Mouse (Mus musculus) hindbrain, embryonic 13.5 days (tissue): ENCODE data around the gene Lmbr1l. TPM values are rescaled to one million over a fixed set of nuclear protein-coding genes. Genes with fewer than 3 reads are reported as not detected.
"Not testable (repeated sequence)": the region's sequence is repeated elsewhere in the genome, so short reads cannot be mapped to it uniquely, and the experiment has no call there.

Experiments used
- ATAC-seq: fragments of 200-750 bp; cut with Nextera tagmentation; 2 replicates; pipeline ENCODE4 v1.8.0; 2017; ENCODE audit warnings: moderate TSS enrichment; ENCODE audit not compliant: low FRiP score
- H3K27ac ChIP-seq: fragments of 300-500 bp; sonication (generic); 2 replicates; pipeline ENCODE4 v1.5.1; 2015; ENCODE audit warnings: inconsistent platforms, mild to moderate bottlenecking, moderate library complexity
- H3K27me3 ChIP-seq: fragments of 300-500 bp; sonication (generic); 2 replicates; pipeline ENCODE4 v1.6.1; 2015; ENCODE audit warnings: mild to moderate bottlenecking, inconsistent platforms
- H3K36me3 ChIP-seq: fragments of 300-500 bp; sonication (generic); 2 replicates; pipeline ENCODE4 v1.6.1; 2015; ENCODE audit warnings: mild to moderate bottlenecking, inconsistent platforms
- H3K4me1 ChIP-seq: fragments of 300-500 bp; sonication (generic); replicated peaks from 2 replicates; pipeline ENCODE4 v1.6.1; 2015; ENCODE audit warnings: inconsistent platforms
- H3K4me2 ChIP-seq: fragments of 300-500 bp; sonication (generic); 2 replicates; pipeline ENCODE4 v1.6.1; 2015; ENCODE audit warnings: inconsistent platforms, mild to moderate bottlenecking, moderate library complexity
- H3K4me3 ChIP-seq: fragments of 300-500 bp; sonication (generic); 2 replicates; pipeline ENCODE4 v1.5.1; 2015; ENCODE audit warnings: mild to moderate bottlenecking, inconsistent platforms
- H3K9ac ChIP-seq: fragments of 300-500 bp; sonication (generic); 2 replicates; pipeline ENCODE4 v1.6.1; 2015; ENCODE audit warnings: mild to moderate bottlenecking, inconsistent platforms
- H3K9me3 ChIP-seq: fragments of 300-500 bp; sonication (generic); 2 replicates; pipeline ENCODE4 v1.6.1; 2016; ENCODE audit warnings: inconsistent platforms
- WGBS: fragments of 180-500 bp; shearing (Covaris S2); methylation state at CpG from one replicate; pipeline ENCODE4 v1.1.7; 2015; 5-methylcytosine and 5-hydroxymethylcytosine counted together
- polyA plus RNA-seq: library from polyadenylated mRNA; unstranded; fragments of >200 nt; fragmentation: Nextera tagmentation; extraction: Ambion mirVana; gene quantifications from 2 replicates; pipeline ENCODE4 v1.2.1, GENCODE M21; 2015

Lmbr1l gene
- polyA plus RNA-seq, 1 experiment from 2014 or later = 38.3 TPM

GRCm38 (mm10) chr15:98951122-98952062, 33.4 kb upstream of the Lmbr1l start:
- Histone ChIP-seq H3K27ac (peak overlapping the region; percentile 99), H3K36me3 (peaks cover 15% of the 10 kb centered on the region), H3K4me2 (peak overlapping the region; percentile 68), H3K4me1 (peaks cover 29% of the 10 kb centered on the region), H3K4me3 (peak overlapping the region; percentile 81), H3K9ac (peak overlapping the region; percentile 100)
- H3K27me3 ChIP-seq, ATAC-seq, H3K9me3 ChIP-seq: not testable (repeated sequence)
- 50% methylated on average over 11 of the region's 15 CpGs for WGBS

DNA sequence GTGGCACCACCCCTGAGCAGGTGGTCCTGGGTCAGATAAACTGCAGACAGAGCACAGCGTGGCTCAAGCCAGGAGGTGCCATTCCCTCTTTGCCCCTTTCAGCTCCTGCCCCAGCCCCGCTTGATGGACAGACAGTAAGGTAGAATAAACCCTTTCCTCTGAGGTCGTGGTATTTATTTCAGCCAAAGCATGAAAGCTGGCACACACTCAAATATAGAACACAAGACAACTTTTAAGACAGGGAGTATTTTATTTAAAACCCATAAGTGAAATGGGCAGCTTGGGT, 31.5 kb upstream of the Lmbr1l start:
- Histone ChIP-seq H3K9ac (peak overlapping the region; percentile 84), H3K36me3 (peaks cover 21% of the 10 kb centered on the region), H3K4me3 (peak overlapping the region; percentile 46), H3K27ac (peak overlapping the region; percentile 78), H3K4me2 (peak overlapping the region; percentile 74), H3K27me3 (no peaks in the 10 kb centered on the region), H3K9me3 (no peaks in the 10 kb centered on the region), H3K4me1 (peaks cover 27% of the 10 kb centered on the region)
- 28% methylated on average over 3 of the region's 3 CpGs for WGBS
- no peak for ATAC-seq

DNA sequence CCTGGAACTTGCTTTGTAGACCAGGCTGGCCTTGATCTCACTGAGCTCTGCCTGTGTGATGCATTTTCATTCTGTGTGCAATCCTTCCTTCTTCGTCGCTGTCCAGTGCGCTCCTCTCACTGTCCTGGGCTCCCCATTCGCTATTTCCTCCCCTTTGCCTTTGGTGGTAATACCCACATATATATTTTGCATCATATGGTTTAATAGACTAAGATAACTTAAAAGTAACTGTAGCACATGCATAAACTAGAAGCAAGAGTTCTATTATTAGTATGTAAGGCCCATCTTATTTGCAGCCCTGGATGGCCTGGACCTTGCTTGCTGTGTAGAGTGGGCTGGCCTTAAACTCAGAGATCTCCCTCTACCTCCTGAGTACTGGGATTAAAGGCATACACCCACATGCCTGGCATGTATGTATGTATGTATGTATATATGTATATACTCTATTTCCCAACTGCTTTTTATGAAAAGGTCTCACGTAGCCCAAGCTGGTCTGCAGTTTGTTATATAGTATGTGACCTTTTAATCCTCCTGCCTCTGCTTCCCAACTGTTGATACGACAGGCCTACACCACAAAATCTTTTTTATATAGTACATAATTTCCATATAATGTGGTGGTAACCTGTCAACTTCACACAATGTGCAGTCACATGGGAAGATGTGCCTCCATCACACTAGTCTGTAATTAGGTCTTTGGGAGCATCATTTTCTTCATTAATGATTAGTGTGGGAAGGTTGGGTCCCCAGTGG, 31.0 kb upstream of the Lmbr1l start:
- Histone ChIP-seq H3K36me3 (peaks cover 21% of the 10 kb centered on the region), H3K9me3 (no peaks in the 10 kb centered on the region), H3K4me2 (peak overlapping the region; percentile 74), H3K9ac (peak overlapping the region; percentile 84), H3K4me1 (peaks cover 27% of the 10 kb centered on the region), H3K4me3 (peak overlapping the region; percentile 46), H3K27me3 (no peaks in the 10 kb centered on the region), H3K27ac (peak overlapping the region; percentile 78)
- no peak for ATAC-seq
- WGBS = 45% methylated on average over 6 of the region's 6 CpGs

GRCm38 (mm10) chr15:98948382-98948781, 30.4 kb upstream of the Lmbr1l start:
- Histone ChIP-seq H3K27ac (peak overlapping the region; percentile 78), H3K4me2 (peak overlapping the region; percentile 74), H3K27me3 (no peaks in the 10 kb centered on the region), H3K9me3 (no peaks in the 10 kb centered on the region), H3K36me3 (peaks cover 21% of the 10 kb centered on the region), H3K4me3 (peak overlapping the region; percentile 46), H3K9ac (peak overlapping the region; percentile 84), H3K4me1 (peaks cover 27% of the 10 kb centered on the region)
- ATAC-seq = no peak

- H3K9ac ChIP-seq = peak overlapping the region; percentile 84
Observed at GRCm38 (mm10) chr15:98947884-98948283, 29.9 kb upstream of the Lmbr1l start.

DNA sequence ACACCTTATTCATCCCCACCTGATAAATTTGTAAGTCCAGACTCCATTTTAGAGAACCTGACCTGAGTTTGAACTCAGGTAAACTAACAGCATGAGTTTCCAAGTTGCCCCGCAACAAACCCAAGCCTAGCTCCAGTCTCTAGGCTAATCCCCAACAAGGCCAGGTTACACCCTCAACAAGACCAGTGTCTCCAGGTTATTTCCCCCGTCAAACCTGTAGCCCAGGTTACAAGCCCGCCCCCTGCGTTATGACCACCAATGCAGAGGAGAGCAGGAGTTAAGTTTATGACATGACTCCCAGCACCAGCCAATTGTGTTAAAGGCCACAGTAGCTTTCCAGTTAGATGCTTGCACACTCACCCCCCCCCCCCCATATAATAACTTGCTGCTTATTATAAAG, 25.1 kb upstream of the Lmbr1l start:
- no peak overlapping the region for H3K27ac ChIP-seq
- no peaks in the 10 kb centered on the region for H3K9me3 ChIP-seq
- peaks cover 15% of the 10 kb centered on the region for H3K4me1 ChIP-seq
- H3K9ac ChIP-seq = no peak overlapping the region
- ATAC-seq = no peak
- peaks cover 7% of the 10 kb centered on the region; the same call in 1 of the 2 replicates for H3K36me3 ChIP-seq
- no peak overlapping the region for H3K4me2 ChIP-seq
- 76% methylated on average over 4 of the region's 4 CpGs for WGBS
- no peaks in the 10 kb centered on the region for H3K27me3 ChIP-seq
- no peak overlapping the region for H3K4me3 ChIP-seq

More at GRCm38 (mm10) chr15:98947884-98948283, 29.9 kb upstream of the Lmbr1l start:
- peak overlapping the region; percentile 78 for H3K27ac ChIP-seq
- peaks cover 27% of the 10 kb centered on the region for H3K4me1 ChIP-seq
- ATAC-seq = no peak
- H3K4me3 ChIP-seq = peak overlapping the region; percentile 46; the same call in 1 of the 2 replicates
- no peaks in the 10 kb centered on the region for H3K9me3 ChIP-seq
- peak overlapping the region; percentile 74 for H3K4me2 ChIP-seq
- no peaks in the 10 kb centered on the region for H3K27me3 ChIP-seq
- H3K36me3 ChIP-seq = peaks cover 21% of the 10 kb centered on the region
- WGBS = 24% methylated on average over 3 of the region's 3 CpGs

DNA sequence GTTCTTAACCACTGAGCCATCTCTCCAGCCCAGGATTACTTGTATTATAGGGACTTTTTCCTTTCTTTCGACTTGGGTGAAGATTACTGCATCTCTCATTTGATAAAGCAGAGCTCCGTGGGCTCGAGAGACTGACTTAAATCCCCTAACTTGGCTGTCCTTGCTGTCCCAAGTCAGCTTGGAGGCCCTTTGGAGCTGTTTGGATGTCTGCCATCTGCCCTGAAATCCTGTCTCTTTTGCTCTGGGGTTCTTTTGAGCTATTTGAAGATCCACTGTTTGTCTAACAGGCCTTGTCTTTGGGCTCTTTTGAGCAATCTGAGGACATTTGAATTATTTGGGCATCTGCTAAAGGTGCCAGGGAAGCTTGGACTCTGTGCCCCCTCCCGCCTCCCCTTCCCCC, 24.1 kb upstream of the Lmbr1l start:
- Histone ChIP-seq H3K27ac (no peak overlapping the region), H3K4me1 (peaks cover 6% of the 10 kb centered on the region), H3K9me3 (no peaks in the 10 kb centered on the region), H3K36me3 (peaks cover 7% of the 10 kb centered on the region; the same call in 1 of the 2 replicates), H3K9ac (no peak overlapping the region), H3K4me2 (no peak overlapping the region), H3K27me3 (no peaks in the 10 kb centered on the region), H3K4me3 (no peak overlapping the region)
- 81% methylated on average over 4 of the region's 4 CpGs for WGBS
- no peak for ATAC-seq

DNA sequence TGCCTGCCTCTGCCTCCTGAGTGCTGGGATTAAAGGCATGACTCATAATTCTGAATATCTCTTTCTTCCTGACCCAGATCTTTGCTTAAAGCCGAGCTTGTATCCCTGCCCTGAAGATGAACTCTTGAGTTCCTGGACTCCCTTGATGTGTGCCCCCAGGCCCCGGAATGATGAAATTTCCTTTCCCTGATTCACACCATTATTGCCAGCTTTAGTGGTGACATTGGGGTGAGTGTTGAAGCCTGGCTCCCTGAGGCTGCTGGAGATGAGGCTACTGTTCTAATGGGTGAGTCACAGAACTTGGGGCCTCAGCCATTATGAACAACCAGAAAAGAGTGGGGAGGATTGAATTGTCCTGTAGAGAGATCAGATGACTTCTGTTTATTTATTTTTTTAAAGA, 23.5 kb upstream of the Lmbr1l start:
- H3K36me3 ChIP-seq = peaks cover 7% of the 10 kb centered on the region; the same call in 1 of the 2 replicates
- 90% methylated on average over 2 of the region's 2 CpGs for WGBS
- H3K4me2 ChIP-seq = no peak overlapping the region
- H3K9ac ChIP-seq = no peak overlapping the region
- ATAC-seq = no peak
- no peak overlapping the region for H3K27ac ChIP-seq
- H3K9me3 ChIP-seq = no peaks in the 10 kb centered on the region
- no peak overlapping the region for H3K4me3 ChIP-seq
- H3K4me1 ChIP-seq = peaks cover 4% of the 10 kb centered on the region; the same call in 1 of the 2 replicates
- H3K27me3 ChIP-seq = no peaks in the 10 kb centered on the region

GRCm38 (mm10) chr15:98940816-98941215, 22.8 kb upstream of the Lmbr1l start:
- no peak for ATAC-seq
- H3K36me3 ChIP-seq = peaks cover 7% of the 10 kb centered on the region; the same call in 1 of the 2 replicates
- H3K4me2 ChIP-seq = no peak overlapping the region
- no peak overlapping the region for H3K9ac ChIP-seq
- H3K27me3 ChIP-seq = no peaks in the 10 kb centered on the region
- H3K4me3 ChIP-seq = no peak overlapping the region
- WGBS = 63% methylated on average over 10 of the region's 10 CpGs
- H3K4me1 ChIP-seq = peaks cover 6% of the 10 kb centered on the region
- no peak overlapping the region for H3K27ac ChIP-seq
- no peaks in the 10 kb centered on the region for H3K9me3 ChIP-seq

GRCm38 (mm10) chr15:98934217-98934839, 16.3 kb upstream of the Lmbr1l start, which contains the start of gene Tuba1b:
Gene Tuba1b (minus strand): TSS chr15:98934565.
- H3K4me1 ChIP-seq = peaks cover 23% of the 10 kb centered on the region
- 1% methylated on average over 51 of the region's 58 CpGs for WGBS
- peak within 1 kb of the TSS; percentile 71 for H3K4me3 ChIP-seq
- H3K9me3 ChIP-seq = no peaks in the 10 kb centered on the region
- no peaks in the 10 kb centered on the region for H3K27me3 ChIP-seq
- peaks cover 13% of the 10 kb centered on the region for H3K36me3 ChIP-seq
- peak; percentile 96 for ATAC-seq
- peak within 1 kb of the TSS; percentile 99 for H3K27ac ChIP-seq
- peak within 1 kb of the TSS; percentile 86 for H3K9ac ChIP-seq
- H3K4me2 ChIP-seq = peak within 1 kb of the TSS; percentile 92

DNA sequence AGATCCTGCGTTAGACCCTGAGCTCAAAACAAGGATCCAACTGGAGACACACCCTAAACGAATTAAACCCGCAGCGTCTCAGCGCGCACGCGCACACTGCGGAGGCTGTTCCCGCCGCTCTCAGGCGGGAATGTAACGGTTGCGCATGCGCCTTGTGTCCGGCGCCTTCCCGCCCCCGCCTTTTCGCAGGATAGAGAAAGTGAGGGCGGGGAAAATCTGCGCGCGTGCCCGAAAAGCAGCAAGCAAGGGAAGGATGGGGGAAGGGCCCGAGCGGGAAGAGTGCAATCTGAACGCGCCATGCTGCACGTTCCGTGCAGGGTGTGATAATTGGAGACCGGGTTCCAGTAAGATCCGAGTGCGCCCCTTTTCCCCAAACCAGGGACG, 15.8 kb upstream of the Lmbr1l start:
- WGBS = under 1% methylated on average over 35 of the region's 35 CpGs
- Histone ChIP-seq H3K4me2 (peak overlapping the region; percentile 92), H3K27me3 (no peaks in the 10 kb centered on the region), H3K9me3 (no peaks in the 10 kb centered on the region), H3K4me1 (peaks cover 23% of the 10 kb centered on the region), H3K36me3 (peaks cover 13% of the 10 kb centered on the region), H3K27ac (peak overlapping the region; percentile 99), H3K9ac (peak overlapping the region; percentile 86), H3K4me3 (peak overlapping the region; percentile 71)
- peak; percentile 90 for ATAC-seq
